Mouse (Mus musculus): ENCODE results near the gene Tunar. TPM values are rescaled to one million over a fixed set of nuclear protein-coding genes. Genes with fewer than 3 reads are reported as not detected.

Gene Tunar
- total and polyA plus RNA-seq, 2 experiments from 2014 or later: not detected

GRCm38 (mm10) chr12:105344460-105344859, 10.8 kb downstream of the Tunar start:
- no peaks in the 10 kb centered on the region for H3K9me3 ChIP-seq (replicated peaks; ENCODE audit: control insufficient read depth, low read length)
- H3K4me3 ChIP-seq (ENCODE audit: low read depth, low read length): no peak overlapping the region
- TF ChIP-seq CTCF (IDR thresholded peaks at IDR 0.05; ENCODE audit: low read depth) (no peak), EP300 (IDR thresholded peaks at IDR 0.05; ENCODE audit: low read depth) (no peak)
- DNase-seq (ENCODE audit: low spot score) (no peak), ATAC-seq (ENCODE audit: insufficient read depth, low read depth) (no peak)
- no peak overlapping the region for H3K9ac ChIP-seq (replicated peaks; ENCODE audit: low read depth, low read length)
- no peaks in the 10 kb centered on the region for H3K36me3 ChIP-seq (replicated peaks; ENCODE audit: control insufficient read depth, insufficient read depth, low read length)
- H3K4me1 ChIP-seq (ENCODE audit: control insufficient read depth, insufficient read depth): no peaks in the 10 kb centered on the region
- H3K27ac ChIP-seq (ENCODE audit: low read depth): no peak overlapping the region
- 37% methylated on average over 7 of the region's 7 CpGs for WGBS
- H3K4me2 ChIP-seq (ENCODE audit: low read depth, low read length): no peak overlapping the region
- peaks cover 35% of the 10 kb centered on the region for H3K27me3 ChIP-seq (ENCODE audit: control insufficient read depth, insufficient read depth, low read length)

GRCm38 (mm10) chr12:105346861-105347260, 13.2 kb downstream of the Tunar start:
- H3K4me2 ChIP-seq (ENCODE audit: low read depth, low read length): no peak overlapping the region
- TF ChIP-seq EP300 (IDR thresholded peaks at IDR 0.05; ENCODE audit: low read depth) (no peak), CTCF (IDR thresholded peaks at IDR 0.05; ENCODE audit: low read depth) (no peak)
- H3K36me3 ChIP-seq (replicated peaks; ENCODE audit: control insufficient read depth, insufficient read depth, low read length): no peaks in the 10 kb centered on the region
- ATAC-seq (ENCODE audit: insufficient read depth, low read depth): no peak
- H3K4me1 ChIP-seq (ENCODE audit: control insufficient read depth, insufficient read depth): no peaks in the 10 kb centered on the region
- DNase-seq (ENCODE audit: low spot score): no peak
- no peak overlapping the region for H3K4me3 ChIP-seq (ENCODE audit: low read depth, low read length)
- WGBS: 39% methylated on average over 4 of the region's 4 CpGs
- no peak overlapping the region for H3K9ac ChIP-seq (replicated peaks; ENCODE audit: low read depth, low read length)
- no peaks in the 10 kb centered on the region for H3K9me3 ChIP-seq (replicated peaks; ENCODE audit: control insufficient read depth, low read length)
- peaks cover 21% of the 10 kb centered on the region; the same call in 1 of the 2 replicates for H3K27me3 ChIP-seq (ENCODE audit: control insufficient read depth, insufficient read depth, low read length)
- H3K27ac ChIP-seq (ENCODE audit: low read depth): no peak overlapping the region

- TF ChIP-seq CTCF (IDR thresholded peaks at IDR 0.05; ENCODE audit: low read depth) (no peak), EP300 (IDR thresholded peaks at IDR 0.05; ENCODE audit: low read depth) (no peak)
- WGBS: 72% methylated on average over 13 of the region's 13 CpGs
- Histone ChIP-seq H3K4me1 (ENCODE audit: control insufficient read depth, insufficient read depth) (no peaks in the 10 kb centered on the region), H3K36me3 (replicated peaks; ENCODE audit: control insufficient read depth, insufficient read depth, low read length) (no peaks in the 10 kb centered on the region), H3K9ac (replicated peaks; ENCODE audit: low read depth, low read length) (no peak overlapping the region), H3K27me3 (ENCODE audit: control insufficient read depth, insufficient read depth, low read length) (peaks cover 22% of the 10 kb centered on the region), H3K27ac (ENCODE audit: low read depth) (no peak overlapping the region), H3K4me3 (ENCODE audit: low read depth, low read length) (no peak overlapping the region), H3K9me3 (replicated peaks; ENCODE audit: control insufficient read depth, low read length) (no peaks in the 10 kb centered on the region), H3K4me2 (ENCODE audit: low read depth, low read length) (no peak overlapping the region)
- ATAC-seq (ENCODE audit: insufficient read depth, low read depth) (no peak), DNase-seq (ENCODE audit: low spot score) (no peak)
These were observed 13.6 kb downstream of the Tunar start for GRCm38 (mm10) chr12:105347261-105347660.

GRCm38 (mm10) chr12:105354266-105354665, 20.6 kb downstream of the Tunar start:
- ATAC-seq (ENCODE audit: insufficient read depth, low read depth) (no peak), DNase-seq (ENCODE audit: low spot score) (no peak)
- H3K4me2 ChIP-seq (ENCODE audit: low read depth, low read length): no peak overlapping the region
- H3K27me3 ChIP-seq (ENCODE audit: control insufficient read depth, insufficient read depth, low read length): peaks cover 26% of the 10 kb centered on the region
- H3K9ac ChIP-seq (replicated peaks; ENCODE audit: low read depth, low read length): no peak overlapping the region
- H3K9me3 ChIP-seq (replicated peaks; ENCODE audit: control insufficient read depth, low read length): no peaks in the 10 kb centered on the region
- TF ChIP-seq EP300 (IDR thresholded peaks at IDR 0.05; ENCODE audit: low read depth): no peak
- no peak for TF ChIP-seq CTCF (IDR thresholded peaks at IDR 0.05; ENCODE audit: low read depth)
- H3K4me3 ChIP-seq (ENCODE audit: low read depth, low read length): no peak overlapping the region
- H3K4me1 ChIP-seq (ENCODE audit: control insufficient read depth, insufficient read depth): no peaks in the 10 kb centered on the region
- no peak overlapping the region for H3K27ac ChIP-seq (ENCODE audit: low read depth)
- no peaks in the 10 kb centered on the region for H3K36me3 ChIP-seq (replicated peaks; ENCODE audit: control insufficient read depth, insufficient read depth, low read length)
- 68% methylated on average over 9 of the region's 9 CpGs for WGBS

- H3K27ac ChIP-seq (ENCODE audit: low read depth): no peak overlapping the region
- no peaks in the 10 kb centered on the region for H3K9me3 ChIP-seq (replicated peaks; ENCODE audit: control insufficient read depth, low read length)
- WGBS: 76% methylated on average over 8 of the region's 8 CpGs
- TF ChIP-seq CTCF (IDR thresholded peaks at IDR 0.05; ENCODE audit: low read depth): no peak
- no peak overlapping the region for H3K9ac ChIP-seq (replicated peaks; ENCODE audit: low read depth, low read length)
- no peak overlapping the region for H3K4me2 ChIP-seq (ENCODE audit: low read depth, low read length)
- no peaks in the 10 kb centered on the region for H3K4me1 ChIP-seq (ENCODE audit: control insufficient read depth, insufficient read depth)
- H3K36me3 ChIP-seq (replicated peaks; ENCODE audit: control insufficient read depth, insufficient read depth, low read length): no peaks in the 10 kb centered on the region
- ATAC-seq (ENCODE audit: insufficient read depth, low read depth) (no peak), DNase-seq (ENCODE audit: low spot score) (no peak)
- peaks cover 29% of the 10 kb centered on the region for H3K27me3 ChIP-seq (ENCODE audit: control insufficient read depth, insufficient read depth, low read length)
- no peak overlapping the region for H3K4me3 ChIP-seq (ENCODE audit: low read depth, low read length)
These were observed 21.1 kb downstream of the Tunar start for GRCm38 (mm10) chr12:105354772-105355171.

GRCm38 (mm10) chr12:105356781-105357180, 23.1 kb downstream of the Tunar start:
- Histone ChIP-seq H3K36me3 (replicated peaks; ENCODE audit: control insufficient read depth, insufficient read depth, low read length) (no peaks in the 10 kb centered on the region), H3K4me3 (ENCODE audit: low read depth, low read length) (no peak overlapping the region), H3K9ac (replicated peaks; ENCODE audit: low read depth, low read length) (no peak overlapping the region), H3K4me2 (ENCODE audit: low read depth, low read length) (no peak overlapping the region), H3K4me1 (ENCODE audit: control insufficient read depth, insufficient read depth) (no peaks in the 10 kb centered on the region), H3K27ac (ENCODE audit: low read depth) (no peak overlapping the region), H3K27me3 (ENCODE audit: control insufficient read depth, insufficient read depth, low read length) (peaks cover 37% of the 10 kb centered on the region), H3K9me3 (replicated peaks; ENCODE audit: control insufficient read depth, low read length) (no peaks in the 10 kb centered on the region)
- no peak for ATAC-seq (ENCODE audit: insufficient read depth, low read depth)
- TF ChIP-seq CTCF (IDR thresholded peaks at IDR 0.05; ENCODE audit: low read depth) (no peak), EP300 (IDR thresholded peaks at IDR 0.05; ENCODE audit: low read depth) (no peak)
- WGBS: 84% methylated on average over 13 of the region's 13 CpGs
- DNase-seq (ENCODE audit: low spot score): no peak
